Mouse (Mus musculus): ENCODE measurements around the gene Tpbg. TPM values are rescaled to one million over a fixed set of nuclear protein-coding genes. Genes with fewer than 3 reads are reported as not detected.

The Tpbg gene
- polyA plus RNA-seq, 1 experiment from 2014 or later: 21.6 TPM

DNA sequence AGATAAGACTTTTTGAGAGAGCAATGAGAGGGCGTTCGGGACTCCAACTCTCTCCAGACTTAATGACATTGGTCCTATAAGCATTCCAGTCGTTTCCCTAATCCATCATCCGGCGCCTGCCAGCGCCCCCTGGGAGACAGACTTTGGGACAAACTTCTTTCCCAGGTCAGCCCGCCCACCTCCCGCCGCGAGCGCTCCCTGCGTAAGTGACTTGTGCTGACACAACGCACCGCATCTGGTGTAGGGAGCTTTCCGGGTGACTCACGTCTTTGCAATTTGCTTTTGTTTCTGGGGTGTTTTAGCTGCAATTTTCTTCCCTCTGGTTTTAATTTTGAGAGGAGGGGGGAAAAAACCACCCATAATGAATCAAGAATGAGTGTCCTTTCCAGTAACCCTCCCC lies 289 bp upstream of the Tpbg start:
- peak overlapping the region; percentile 78 for H3K9ac ChIP-seq (ENCODE audit: low read depth, low read length)
- 0 out of 2 replicates have a peak, but pooled peaks cover 9% of the 10 kb centered on the region for H3K4me1 ChIP-seq (ENCODE audit: control insufficient read depth, insufficient read depth, low read length)
- 1% methylated on average over 16 of the region's 16 CpGs for WGBS
- no peaks in the 10 kb centered on the region for H3K9me3 ChIP-seq (ENCODE audit: control insufficient read depth, low read length)
- peak overlapping the region; percentile 88 for H3K27ac ChIP-seq (replicated peaks; ENCODE audit: low read depth, low read length)
- H3K36me3 ChIP-seq (ENCODE audit: control insufficient read depth, insufficient read depth, low read length): 0 out of 2 replicates have a peak, but pooled peaks cover 4% of the 10 kb centered on the region
- peak; percentile 84 for DNase-seq (ENCODE audit: low spot score)
- no peak for ATAC-seq (ENCODE audit: low read depth)
- peak overlapping the region; percentile 94 for H3K4me2 ChIP-seq (ENCODE audit: low read depth, low read length)
- peak overlapping the region; percentile 76 for H3K4me3 ChIP-seq (ENCODE audit: low read depth, low read length)
- no peaks in the 10 kb centered on the region for H3K27me3 ChIP-seq (replicated peaks; ENCODE audit: control insufficient read depth, insufficient read depth, low read length)

DNA sequence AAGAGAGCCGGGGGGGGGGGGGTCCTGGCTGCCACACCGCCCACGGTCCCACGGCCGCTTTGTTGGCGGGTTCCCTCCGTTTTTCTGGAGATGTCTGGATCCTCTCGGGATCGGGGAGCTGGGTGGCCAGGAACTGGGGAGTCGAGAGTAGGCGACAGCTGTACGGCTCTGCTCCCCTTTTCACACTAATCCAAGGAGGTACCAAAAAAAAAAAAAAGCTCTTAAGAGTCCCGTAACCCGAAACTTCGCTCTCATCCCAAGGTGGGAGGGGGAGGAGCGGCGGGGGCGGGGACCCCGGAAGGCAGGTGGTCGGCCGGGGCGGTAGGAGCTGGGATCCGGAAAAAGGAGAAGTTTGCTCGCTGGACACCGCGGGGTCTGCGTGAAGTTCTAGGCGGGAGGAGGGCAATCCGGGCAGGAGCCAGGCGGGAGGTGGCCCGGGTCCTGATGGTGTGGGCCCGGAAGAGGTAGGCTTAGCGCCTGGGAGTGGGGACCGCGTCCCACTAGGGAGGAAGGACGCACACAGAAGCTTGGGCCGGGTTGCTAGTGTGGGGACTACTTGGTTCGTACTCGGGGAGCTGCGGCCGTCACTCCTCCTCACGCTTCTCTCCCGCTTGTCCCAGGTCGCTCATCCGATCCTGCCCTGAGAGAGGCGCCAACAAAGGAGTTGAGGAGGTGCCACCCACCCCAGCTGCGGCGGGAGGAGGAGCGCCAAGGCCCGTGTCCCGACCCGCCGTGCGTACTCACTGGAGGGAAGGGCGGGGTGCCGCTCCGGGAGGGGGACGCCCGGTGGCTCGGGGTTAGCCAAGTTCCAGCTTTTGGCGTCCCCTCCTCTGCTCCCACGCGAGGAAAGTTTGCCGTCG lies 1.1 kb downstream of the Tpbg start:
- Histone ChIP-seq H3K36me3 (ENCODE audit: control insufficient read depth, insufficient read depth, low read length) (peaks cover 11% of the 10 kb centered on the region), H3K27ac (replicated peaks; ENCODE audit: low read depth, low read length) (peak overlapping the region; percentile 88), H3K4me3 (ENCODE audit: low read depth, low read length) (peak overlapping the region; percentile 76), H3K4me1 (ENCODE audit: control insufficient read depth, insufficient read depth, low read length) (0 out of 2 replicates have a peak, but pooled peaks cover 9% of the 10 kb centered on the region), H3K9me3 (ENCODE audit: control insufficient read depth, low read length) (no peaks in the 10 kb centered on the region), H3K4me2 (ENCODE audit: low read depth, low read length) (peak overlapping the region; percentile 94), H3K9ac (ENCODE audit: low read depth, low read length) (peak overlapping the region; percentile 78), H3K27me3 (replicated peaks; ENCODE audit: control insufficient read depth, insufficient read depth, low read length) (no peaks in the 10 kb centered on the region)
- DNase-seq (ENCODE audit: low spot score) (peak; percentile 78), ATAC-seq (ENCODE audit: low read depth) (peak; percentile 77)
- WGBS: under 1% methylated on average over 48 of the region's 65 CpGs

DNA sequence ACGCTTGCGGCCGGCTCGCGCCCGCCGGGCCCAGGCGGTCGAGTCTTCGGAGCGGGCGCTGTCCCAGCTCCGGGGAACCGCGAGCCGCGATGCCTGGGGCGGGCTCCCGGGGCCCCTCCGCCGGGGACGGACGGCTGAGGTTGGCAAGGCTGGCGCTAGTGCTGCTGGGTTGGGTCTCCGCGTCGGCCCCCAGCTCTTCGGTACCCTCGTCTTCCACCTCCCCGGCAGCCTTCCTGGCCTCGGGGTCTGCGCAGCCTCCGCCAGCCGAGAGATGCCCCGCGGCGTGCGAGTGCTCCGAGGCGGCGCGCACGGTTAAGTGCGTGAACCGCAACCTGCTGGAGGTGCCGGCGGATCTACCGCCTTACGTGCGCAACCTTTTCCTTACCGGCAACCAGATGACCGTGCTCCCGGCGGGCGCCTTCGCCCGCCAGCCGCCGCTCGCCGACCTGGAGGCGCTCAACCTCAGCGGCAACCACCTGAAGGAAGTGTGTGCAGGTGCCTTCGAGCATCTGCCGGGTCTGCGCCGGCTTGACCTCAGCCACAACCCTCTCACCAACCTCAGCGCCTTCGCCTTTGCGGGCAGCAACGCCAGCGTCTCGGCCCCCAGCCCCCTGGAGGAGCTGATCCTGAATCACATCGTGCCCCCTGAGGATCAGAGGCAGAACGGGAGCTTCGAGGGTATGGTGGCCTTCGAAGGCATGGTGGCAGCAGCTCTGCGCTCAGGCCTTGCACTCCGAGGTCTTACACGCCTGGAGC lies 1.9 kb downstream of the Tpbg start:
- ATAC-seq (ENCODE audit: low read depth) (peak; percentile 24), DNase-seq (ENCODE audit: low spot score) (peak; percentile 29)
- Histone ChIP-seq H3K36me3 (ENCODE audit: control insufficient read depth, insufficient read depth, low read length) (peaks cover 18% of the 10 kb centered on the region), H3K9ac (ENCODE audit: low read depth, low read length) (peak overlapping the region; percentile 78), H3K27ac (replicated peaks; ENCODE audit: low read depth, low read length) (peak overlapping the region; percentile 88; the same call in 1 of the 2 replicates), H3K27me3 (replicated peaks; ENCODE audit: control insufficient read depth, insufficient read depth, low read length) (no peaks in the 10 kb centered on the region), H3K4me2 (ENCODE audit: low read depth, low read length) (peak overlapping the region; percentile 94), H3K4me3 (ENCODE audit: low read depth, low read length) (peak overlapping the region; percentile 76), H3K4me1 (ENCODE audit: control insufficient read depth, insufficient read depth, low read length) (0 out of 2 replicates have a peak, but pooled peaks cover 9% of the 10 kb centered on the region), H3K9me3 (ENCODE audit: control insufficient read depth, low read length) (no peaks in the 10 kb centered on the region)
- 4% methylated on average over 46 of the region's 80 CpGs for WGBS

DNA sequence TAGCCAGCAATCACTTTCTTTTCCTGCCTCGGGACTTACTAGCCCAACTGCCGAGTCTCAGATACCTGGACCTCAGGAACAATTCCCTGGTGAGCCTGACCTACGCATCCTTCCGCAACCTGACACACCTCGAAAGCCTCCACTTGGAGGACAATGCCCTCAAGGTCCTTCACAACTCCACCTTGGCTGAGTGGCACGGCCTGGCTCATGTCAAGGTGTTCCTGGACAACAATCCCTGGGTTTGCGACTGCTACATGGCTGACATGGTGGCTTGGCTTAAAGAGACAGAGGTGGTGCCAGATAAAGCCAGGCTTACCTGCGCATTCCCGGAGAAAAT lies 2.4 kb downstream of the Tpbg start:
- DNase-seq (ENCODE audit: low spot score) (no peak), ATAC-seq (ENCODE audit: low read depth) (no peak)
- Histone ChIP-seq H3K27ac (replicated peaks; ENCODE audit: low read depth, low read length) (no peak overlapping the region), H3K4me3 (ENCODE audit: low read depth, low read length) (peak overlapping the region; percentile 76), H3K36me3 (ENCODE audit: control insufficient read depth, insufficient read depth, low read length) (peaks cover 18% of the 10 kb centered on the region), H3K4me2 (ENCODE audit: low read depth, low read length) (peak overlapping the region; percentile 94), H3K27me3 (replicated peaks; ENCODE audit: control insufficient read depth, insufficient read depth, low read length) (no peaks in the 10 kb centered on the region), H3K4me1 (ENCODE audit: control insufficient read depth, insufficient read depth, low read length) (0 out of 2 replicates have a peak, but pooled peaks cover 9% of the 10 kb centered on the region), H3K9me3 (ENCODE audit: control insufficient read depth, low read length) (no peaks in the 10 kb centered on the region), H3K9ac (ENCODE audit: low read depth, low read length) (peak overlapping the region; percentile 78; the same call in 1 of the 2 replicates)
- WGBS: 70% methylated on average over 9 of the region's 9 CpGs

DNA sequence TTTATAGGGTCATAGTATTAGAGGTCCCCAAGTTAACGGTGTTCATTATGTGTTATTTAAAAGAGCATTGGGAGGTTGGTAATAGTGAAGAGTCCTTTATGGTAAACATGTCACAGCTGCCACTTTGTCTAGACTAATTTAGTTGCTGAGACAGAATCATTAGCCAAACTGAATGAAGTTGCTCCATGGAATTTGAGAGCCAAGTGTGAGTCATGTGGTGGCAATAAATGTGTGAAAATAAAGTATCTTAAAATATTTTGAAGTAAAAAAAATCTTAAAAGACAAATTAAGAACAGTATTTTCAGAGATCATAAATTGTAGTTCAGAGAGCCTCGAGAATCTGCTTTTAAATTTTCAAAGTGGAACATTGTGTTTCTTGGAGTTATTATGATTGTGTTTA lies 4.0 kb downstream of the Tpbg start:
- Histone ChIP-seq H3K36me3 (ENCODE audit: control insufficient read depth, insufficient read depth, low read length) (peaks cover 18% of the 10 kb centered on the region), H3K27me3 (replicated peaks; ENCODE audit: control insufficient read depth, insufficient read depth, low read length) (no peaks in the 10 kb centered on the region), H3K27ac (replicated peaks; ENCODE audit: low read depth, low read length) (no peak overlapping the region), H3K4me1 (ENCODE audit: control insufficient read depth, insufficient read depth, low read length) (0 out of 2 replicates have a peak, but pooled peaks cover 9% of the 10 kb centered on the region), H3K9me3 (ENCODE audit: control insufficient read depth, low read length) (no peaks in the 10 kb centered on the region), H3K4me3 (ENCODE audit: low read depth, low read length) (no peak overlapping the region), H3K4me2 (ENCODE audit: low read depth, low read length) (no peak overlapping the region), H3K9ac (ENCODE audit: low read depth, low read length) (no peak overlapping the region)
- DNase-seq (ENCODE audit: low spot score) (no peak), ATAC-seq (ENCODE audit: low read depth) (no peak)
- 68% methylated on average over 2 of the region's 2 CpGs for WGBS

DNA sequence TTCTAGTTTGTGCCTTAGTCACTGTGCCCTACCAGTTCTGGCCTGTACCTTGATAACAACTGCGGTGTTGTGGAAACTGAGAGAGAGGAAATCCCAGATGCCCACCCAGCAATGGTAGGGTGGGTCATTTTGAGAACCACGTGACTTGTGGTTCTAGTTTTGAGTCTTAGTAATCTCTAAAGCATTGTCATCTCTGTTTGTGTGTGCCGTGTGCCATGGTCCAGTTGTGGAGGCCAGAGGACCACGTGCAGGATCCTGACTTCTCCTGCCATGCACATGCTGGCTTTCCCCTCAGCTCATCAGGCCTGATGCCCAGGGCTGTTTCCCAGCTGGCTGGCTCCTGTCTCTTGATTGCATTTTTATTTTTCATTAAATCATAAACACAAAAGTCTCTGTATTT lies 12.6 kb downstream of the Tpbg start:
- WGBS: 80% methylated on average over 4 of the region's 4 CpGs

DNA sequence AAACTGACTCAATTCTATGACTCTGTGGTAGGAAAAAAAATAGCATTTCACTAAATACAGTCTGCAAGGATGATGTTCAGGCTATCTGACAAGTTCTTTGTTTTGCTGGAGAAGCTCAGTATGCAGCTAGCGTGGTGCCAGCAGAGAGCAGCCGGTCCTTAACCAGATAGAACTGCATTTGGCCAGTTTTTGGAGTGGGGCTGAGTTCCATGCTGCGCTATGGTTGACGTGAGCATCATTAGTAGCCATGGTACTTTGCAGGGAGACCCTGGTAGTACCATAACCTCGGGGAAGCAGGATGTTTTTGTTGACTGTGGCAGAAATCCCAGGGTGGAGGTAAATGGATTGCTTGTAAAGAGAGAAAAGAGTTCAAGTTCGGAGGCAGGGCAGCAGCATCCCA lies 14.3 kb downstream of the Tpbg start:
- Histone ChIP-seq H3K9ac (ENCODE audit: low read depth, low read length) (no peak overlapping the region), H3K4me1 (ENCODE audit: control insufficient read depth, insufficient read depth, low read length) (peaks cover 5% of the 10 kb centered on the region), H3K4me2 (ENCODE audit: low read depth, low read length) (no peak overlapping the region), H3K4me3 (ENCODE audit: low read depth, low read length) (no peak overlapping the region), H3K27ac (replicated peaks; ENCODE audit: low read depth, low read length) (no peak overlapping the region), H3K27me3 (replicated peaks; ENCODE audit: control insufficient read depth, insufficient read depth, low read length) (no peaks in the 10 kb centered on the region), H3K9me3 (ENCODE audit: control insufficient read depth, low read length) (no peaks in the 10 kb centered on the region), H3K36me3 (ENCODE audit: control insufficient read depth, insufficient read depth, low read length) (no peaks in the 10 kb centered on the region)
- no peak for ATAC-seq (ENCODE audit: low read depth)
- DNase-seq (ENCODE audit: low spot score): no peak
- 59% methylated on average over 6 of the region's 6 CpGs for WGBS

More for the DNA sequence above, 12.6 kb downstream of the Tpbg start:
- Histone ChIP-seq H3K4me2 (ENCODE audit: low read depth, low read length) (no peak overlapping the region), H3K9ac (ENCODE audit: low read depth, low read length) (no peak overlapping the region), H3K4me1 (ENCODE audit: control insufficient read depth, insufficient read depth, low read length) (peaks cover 5% of the 10 kb centered on the region), H3K9me3 (ENCODE audit: control insufficient read depth, low read length) (no peaks in the 10 kb centered on the region), H3K27me3 (replicated peaks; ENCODE audit: control insufficient read depth, insufficient read depth, low read length) (no peaks in the 10 kb centered on the region), H3K36me3 (ENCODE audit: control insufficient read depth, insufficient read depth, low read length) (no peaks in the 10 kb centered on the region), H3K4me3 (ENCODE audit: low read depth, low read length) (no peak overlapping the region), H3K27ac (replicated peaks; ENCODE audit: low read depth, low read length) (no peak overlapping the region)
- DNase-seq (ENCODE audit: low spot score) (no peak), ATAC-seq (ENCODE audit: low read depth) (no peak)

DNA sequence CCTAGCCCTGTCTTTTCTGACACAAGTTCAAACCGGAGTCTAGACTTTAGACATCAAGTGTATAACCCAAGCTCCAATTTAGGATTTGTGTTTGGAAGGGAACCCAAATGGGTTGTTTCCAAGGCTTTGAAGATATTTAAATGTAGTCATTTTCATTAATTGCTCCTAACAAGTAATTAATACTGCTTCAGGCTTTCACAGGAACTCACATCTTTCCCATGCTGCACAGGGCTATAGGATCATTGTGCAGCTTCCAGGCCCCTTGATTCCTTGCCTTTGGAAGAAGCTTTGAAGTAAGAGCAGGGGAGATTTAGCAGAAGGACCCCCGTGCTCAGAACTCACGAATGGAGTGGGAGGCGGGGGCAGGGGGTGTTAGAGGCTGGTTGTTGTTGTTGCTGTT lies 18.9 kb downstream of the Tpbg start:
- ATAC-seq (ENCODE audit: low read depth): no peak
- Histone ChIP-seq H3K4me1 (ENCODE audit: control insufficient read depth, insufficient read depth, low read length) (peaks cover 5% of the 10 kb centered on the region; the same call in 1 of the 2 replicates), H3K9me3 (ENCODE audit: control insufficient read depth, low read length) (no peaks in the 10 kb centered on the region), H3K27me3 (replicated peaks; ENCODE audit: control insufficient read depth, insufficient read depth, low read length) (no peaks in the 10 kb centered on the region), H3K4me2 (ENCODE audit: low read depth, low read length) (no peak overlapping the region), H3K27ac (replicated peaks; ENCODE audit: low read depth, low read length) (no peak overlapping the region), H3K4me3 (ENCODE audit: low read depth, low read length) (no peak overlapping the region), H3K9ac (ENCODE audit: low read depth, low read length) (no peak overlapping the region), H3K36me3 (ENCODE audit: control insufficient read depth, insufficient read depth, low read length) (no peaks in the 10 kb centered on the region)
- 59% methylated on average over 4 of the region's 4 CpGs for WGBS
- DNase-seq (ENCODE audit: low spot score): no peak
